Mouse (Mus musculus) kidney, embryonic 15.5 days (tissue): ENCODE data around the gene Spint2. TPM values are rescaled to one million over a fixed set of nuclear protein-coding genes. Genes with fewer than 3 reads are reported as not detected.

ENCODE experiments used
- ATAC-seq: fragments of 200-750 bp; cut with Nextera tagmentation; replicated peaks from 2 replicates; pipeline ENCODE4 v1.8.0; 2017; ENCODE audit warnings: moderate TSS enrichment; ENCODE audit not compliant: low FRiP score
- H3K27ac ChIP-seq: fragments of 300-500 bp; sonication (generic); 2 replicates; pipeline ENCODE4 v1.5.1; 2015; ENCODE audit warnings: mild to moderate bottlenecking, inconsistent platforms
- H3K27me3 ChIP-seq: fragments of 300-500 bp; sonication (generic); 2 replicates; pipeline ENCODE4 v1.6.1; 2015; ENCODE audit warnings: inconsistent platforms
- H3K36me3 ChIP-seq: fragments of 300-500 bp; sonication (generic); 2 replicates; pipeline ENCODE4 v1.6.1; 2015; ENCODE audit warnings: inconsistent platforms
- H3K4me1 ChIP-seq: fragments of 300-500 bp; sonication (generic); 2 replicates; pipeline ENCODE4 v1.6.1; 2015; ENCODE audit warnings: inconsistent platforms
- H3K4me2 ChIP-seq: fragments of 300-500 bp; sonication (generic); 2 replicates; pipeline ENCODE4 v1.6.1; 2015; ENCODE audit warnings: moderate library complexity, mild to moderate bottlenecking, inconsistent platforms
- H3K4me3 ChIP-seq: fragments of 300-500 bp; sonication (generic); replicated peaks from 2 replicates; pipeline ENCODE4 v1.5.1; 2015; ENCODE audit warnings: mild to moderate bottlenecking, inconsistent platforms
- H3K9ac ChIP-seq: fragments of 300-500 bp; sonication (generic); 2 replicates; pipeline ENCODE4 v1.6.1; 2015; ENCODE audit warnings: mild to moderate bottlenecking, inconsistent platforms
- H3K9me3 ChIP-seq: fragments of 300-500 bp; sonication (generic); replicated peaks from 2 replicates; pipeline ENCODE4 v1.6.1; 2016; ENCODE audit warnings: inconsistent platforms
- WGBS: fragments of 180-500 bp; shearing (Covaris S2); methylation state at CpG from one replicate; pipeline ENCODE4 v1.1.7; 2015; ENCODE audit warnings: mixed read lengths; 5-methylcytosine and 5-hydroxymethylcytosine counted together
- polyA plus RNA-seq: library from polyadenylated mRNA; unstranded; fragments of >200 nt; fragmentation: Nextera tagmentation; extraction: Ambion mirVana; gene quantifications from 2 replicates; pipeline ENCODE4 v1.2.1, GENCODE M21; 2015

Gene Spint2
- polyA plus RNA-seq, 1 experiment from 2014 or later, result 236 TPM

- no peaks in the 10 kb centered on the region for H3K36me3 ChIP-seq
- H3K9me3 ChIP-seq, result no peaks in the 10 kb centered on the region
- peaks cover 38% of the 10 kb centered on the region for H3K27me3 ChIP-seq
- H3K4me2 ChIP-seq, result no peak overlapping the region
- no peak overlapping the region for H3K27ac ChIP-seq
- H3K9ac ChIP-seq, result no peak overlapping the region
- WGBS, result 23% methylated on average over 9 of the region's 9 CpGs
- H3K4me3 ChIP-seq, result no peak overlapping the region
- peaks cover 46% of the 10 kb centered on the region for H3K4me1 ChIP-seq
- no peak for ATAC-seq
Measured at GRCm38 (mm10) chr7:29313051-29313450, 31.3 kb upstream of the Spint2 start.

- Histone ChIP-seq H3K9me3 (no peaks in the 10 kb centered on the region), H3K4me2 (peak overlapping the region; percentile 99), H3K4me1 (peaks cover 41% of the 10 kb centered on the region), H3K9ac (peak overlapping the region; percentile 57; the same call in 1 of the 2 replicates), H3K4me3 (peak overlapping the region; percentile 48), H3K36me3 (no peaks in the 10 kb centered on the region), H3K27me3 (peaks cover 60% of the 10 kb centered on the region), H3K27ac (no peak overlapping the region)
- WGBS, result 4% methylated on average over 5 of the region's 5 CpGs
- ATAC-seq, result no peak
Measured at GRCm38 (mm10) chr7:29309749-29310148, 28.0 kb upstream of the Spint2 start.

- peak overlapping the region; percentile 57 for H3K9ac ChIP-seq
- H3K27me3 ChIP-seq, result peaks cover 65% of the 10 kb centered on the region
- H3K4me1 ChIP-seq, result peaks cover 46% of the 10 kb centered on the region
- no peaks in the 10 kb centered on the region for H3K9me3 ChIP-seq
- no peaks in the 10 kb centered on the region for H3K36me3 ChIP-seq
- no peak overlapping the region for H3K27ac ChIP-seq
- H3K4me2 ChIP-seq, result peak overlapping the region; percentile 99
- WGBS, result under 1% methylated on average over 36 of the region's 36 CpGs
- H3K4me3 ChIP-seq, result peak overlapping the region; percentile 48
- ATAC-seq, result no peak
Measured at GRCm38 (mm10) chr7:29309221-29309721, 27.6 kb upstream of the Spint2 start.

GRCm38 (mm10) chr7:29307350-29308104 lies 25.8 kb upstream of the Spint2 start:
- peak overlapping the region; percentile 50 for H3K9ac ChIP-seq
- H3K27ac ChIP-seq, result no peak overlapping the region
- H3K4me1 ChIP-seq, result peaks cover 49% of the 10 kb centered on the region
- peak; percentile 87 for ATAC-seq
- WGBS, result 1% methylated on average over 42 of the region's 42 CpGs
- no peaks in the 10 kb centered on the region for H3K36me3 ChIP-seq
- no peaks in the 10 kb centered on the region for H3K9me3 ChIP-seq
- H3K27me3 ChIP-seq, result peaks cover 83% of the 10 kb centered on the region
- H3K4me2 ChIP-seq, result peak overlapping the region; percentile 99
- peak overlapping the region; percentile 62 for H3K4me3 ChIP-seq

GRCm38 (mm10) chr7:29306619-29307018 lies 24.9 kb upstream of the Spint2 start:
- H3K9me3 ChIP-seq, result no peaks in the 10 kb centered on the region
- no peak overlapping the region for H3K9ac ChIP-seq
- WGBS, result 22% methylated on average over 7 of the region's 7 CpGs
- H3K27ac ChIP-seq, result no peak overlapping the region
- no peaks in the 10 kb centered on the region for H3K36me3 ChIP-seq
- H3K4me1 ChIP-seq, result peaks cover 49% of the 10 kb centered on the region
- ATAC-seq, result no peak
- peaks cover 91% of the 10 kb centered on the region for H3K27me3 ChIP-seq
- no peak overlapping the region; the same call in 1 of the 2 replicates for H3K4me3 ChIP-seq
- H3K4me2 ChIP-seq, result peak overlapping the region; percentile 99; the same call in 1 of the 2 replicates

GRCm38 (mm10) chr7:29306108-29306507 lies 24.4 kb upstream of the Spint2 start:
- no peaks in the 10 kb centered on the region for H3K36me3 ChIP-seq
- WGBS, result 50% methylated on average over 7 of the region's 7 CpGs
- H3K4me1 ChIP-seq, result peaks cover 51% of the 10 kb centered on the region
- ATAC-seq, result no peak
- no peak overlapping the region for H3K9ac ChIP-seq
- H3K4me2 ChIP-seq, result no peak overlapping the region
- no peak overlapping the region for H3K4me3 ChIP-seq
- H3K9me3 ChIP-seq, result no peaks in the 10 kb centered on the region
- no peak overlapping the region for H3K27ac ChIP-seq
- peaks cover 85% of the 10 kb centered on the region for H3K27me3 ChIP-seq

- Histone ChIP-seq H3K4me3 (peak overlapping the region; percentile 63), H3K4me2 (peak overlapping the region; percentile 99), H3K36me3 (no peaks in the 10 kb centered on the region), H3K9me3 (no peaks in the 10 kb centered on the region), H3K9ac (peak overlapping the region; percentile 51; the same call in 1 of the 2 replicates), H3K4me1 (peaks cover 51% of the 10 kb centered on the region), H3K27ac (no peak overlapping the region), H3K27me3 (peaks cover 79% of the 10 kb centered on the region)
- 31% methylated on average over 9 of the region's 9 CpGs for WGBS
- no peak for ATAC-seq
Measured at GRCm38 (mm10) chr7:29305263-29305988, 23.7 kb upstream of the Spint2 start.

- Histone ChIP-seq H3K4me3 (peak overlapping the region; percentile 63), H3K27me3 (peaks cover 71% of the 10 kb centered on the region), H3K9me3 (no peaks in the 10 kb centered on the region), H3K9ac (peak overlapping the region; percentile 51), H3K36me3 (no peaks in the 10 kb centered on the region), H3K4me2 (peak overlapping the region; percentile 99), H3K4me1 (peaks cover 49% of the 10 kb centered on the region), H3K27ac (no peak overlapping the region)
- whole genome bisulfite sequencing, result 2% methylated on average over 48 of the region's 48 CpGs
- ATAC-seq, result no peak
Measured at GRCm38 (mm10) chr7:29304463-29305262, 23.0 kb upstream of the Spint2 start.

GRCm38 (mm10) chr7:29303738-29304462 lies 22.2 kb upstream of the Spint2 start, which contains the start of gene Dpf1:
Gene Dpf1, plus strand, starts transcription at chr7:29303951.
- Histone ChIP-seq H3K27me3 (peaks cover 64% of the 10 kb centered on the region), H3K4me1 (peaks cover 42% of the 10 kb centered on the region), H3K27ac (no peak within 1 kb of the TSS), H3K36me3 (no peaks in the 10 kb centered on the region), H3K4me3 (peak within 1 kb of the TSS; percentile 63), H3K9me3 (no peaks in the 10 kb centered on the region), H3K4me2 (peak within 1 kb of the TSS; percentile 99), H3K9ac (peak within 1 kb of the TSS; percentile 51)
- peak; percentile 84 for ATAC-seq
- under 1% methylated on average over 66 of the region's 67 CpGs for WGBS

GRCm38 (mm10) chr7:29302641-29303040 lies 20.9 kb upstream of the Spint2 start:
- Histone ChIP-seq H3K27ac (no peak overlapping the region), H3K4me2 (no peak overlapping the region), H3K4me3 (no peak overlapping the region), H3K9me3 (no peaks in the 10 kb centered on the region), H3K36me3 (no peaks in the 10 kb centered on the region), H3K27me3 (peaks cover 58% of the 10 kb centered on the region), H3K9ac (no peak overlapping the region), H3K4me1 (peaks cover 31% of the 10 kb centered on the region)
- ATAC-seq, result no peak
- 73% methylated on average over 7 of the region's 7 CpGs for WGBS

- peaks cover 26% of the 10 kb centered on the region for H3K4me1 ChIP-seq
- no peak overlapping the region for H3K27ac ChIP-seq
- WGBS, result 4% methylated on average over 7 of the region's 7 CpGs
- no peaks in the 10 kb centered on the region for H3K36me3 ChIP-seq
- H3K4me3 ChIP-seq, result peak overlapping the region; percentile 17; the same call in 1 of the 2 replicates
- ATAC-seq, result no peak
- no peaks in the 10 kb centered on the region for H3K9me3 ChIP-seq
- H3K27me3 ChIP-seq, result peaks cover 48% of the 10 kb centered on the region
- H3K4me2 ChIP-seq, result peak overlapping the region; percentile 45
- no peak overlapping the region for H3K9ac ChIP-seq
Measured at GRCm38 (mm10) chr7:29301127-29301566, 19.4 kb upstream of the Spint2 start.
